Mouse (Mus musculus) testis, adult 2 months (tissue): ENCODE measurements at regions not wholly inside any gene's neighbourhood (a gene's known extent, or its start where the extent isn't known, plus 50 kb on each side); places are given as distances from the start of the nearest gene placed in this dataset.

ENCODE experiments used
- H3K27ac ChIP-seq: fragments of 200-500 bp; 2 replicates; pipeline ENCODE4 v1.5.1; 2012; ENCODE audit warnings: low read depth, low read length; ENCODE audit not compliant: control insufficient read depth, insufficient read depth
- H3K27me3 ChIP-seq: fragments of 200-500 bp; 2 replicates; pipeline ENCODE4 v1.6.1; 2012; ENCODE audit warnings: mild to moderate bottlenecking, low read length, moderate library complexity; ENCODE audit not compliant: control insufficient read depth, insufficient read depth
- H3K36me3 ChIP-seq: fragments of 200-500 bp; 2 replicates; pipeline ENCODE4 v1.6.1; 2012; ENCODE audit warnings: mild to moderate bottlenecking, low read length; ENCODE audit not compliant: control insufficient read depth, insufficient read depth
- H3K4me1 ChIP-seq: fragments of 200-500 bp; 2 replicates; pipeline ENCODE4 v1.6.1; 2012; ENCODE audit warnings: low read length; ENCODE audit not compliant: control insufficient read depth, insufficient read depth
- H3K4me3 ChIP-seq: fragments of 200-500 bp; 2 replicates; pipeline ENCODE4 v1.5.1; 2012; ENCODE audit warnings: low read depth, mild to moderate bottlenecking, low read length, moderate library complexity, mixed read lengths; ENCODE audit not compliant: control insufficient read depth
- CTCF ChIP-seq: fragments of 200-500 bp; IDR thresholded peaks from 2 replicates; pipeline ENCODE4 v1.5.1; 2012; ENCODE audit warnings: low read depth, mild to moderate bottlenecking, inconsistent platforms, low read length, moderate library complexity; ENCODE audit not compliant: control insufficient read depth, insufficient read depth, insufficient replicate concordance
- POLR2A ChIP-seq: fragments of 200-500 bp; IDR thresholded peaks from 2 replicates; pipeline ENCODE4 v1.6.1; 2012; ENCODE audit warnings: low read depth, mild to moderate bottlenecking, inconsistent platforms, low read length, moderate library complexity; ENCODE audit not compliant: control insufficient read depth

- H3K4me1 ChIP-seq, result peaks cover 5% of the 10 kb centered on the region
- TF ChIP-seq POLR2A (no peak), CTCF (no peak)
- no peak overlapping the region for H3K27ac ChIP-seq
- no peaks in the 10 kb centered on the region for H3K36me3 ChIP-seq
- H3K4me3 ChIP-seq, result no peak overlapping the region
- H3K27me3 ChIP-seq, result no peaks in the 10 kb centered on the region
Observed at GRCm38 (mm10) chr9:30141186-30141585, 178.2 kb upstream of the Ntm start.

GRCm38 (mm10) chr9:30142806-30143458, 180.0 kb upstream of the Ntm start:
- Histone ChIP-seq H3K4me1 (no peaks in the 10 kb centered on the region; the same call in 1 of the 2 replicates), H3K36me3 (no peaks in the 10 kb centered on the region), H3K4me3 (no peak overlapping the region), H3K27me3 (no peaks in the 10 kb centered on the region), H3K27ac (no peak overlapping the region)
- no peak for TF ChIP-seq CTCF
- TF ChIP-seq POLR2A, result no peak

DNA sequence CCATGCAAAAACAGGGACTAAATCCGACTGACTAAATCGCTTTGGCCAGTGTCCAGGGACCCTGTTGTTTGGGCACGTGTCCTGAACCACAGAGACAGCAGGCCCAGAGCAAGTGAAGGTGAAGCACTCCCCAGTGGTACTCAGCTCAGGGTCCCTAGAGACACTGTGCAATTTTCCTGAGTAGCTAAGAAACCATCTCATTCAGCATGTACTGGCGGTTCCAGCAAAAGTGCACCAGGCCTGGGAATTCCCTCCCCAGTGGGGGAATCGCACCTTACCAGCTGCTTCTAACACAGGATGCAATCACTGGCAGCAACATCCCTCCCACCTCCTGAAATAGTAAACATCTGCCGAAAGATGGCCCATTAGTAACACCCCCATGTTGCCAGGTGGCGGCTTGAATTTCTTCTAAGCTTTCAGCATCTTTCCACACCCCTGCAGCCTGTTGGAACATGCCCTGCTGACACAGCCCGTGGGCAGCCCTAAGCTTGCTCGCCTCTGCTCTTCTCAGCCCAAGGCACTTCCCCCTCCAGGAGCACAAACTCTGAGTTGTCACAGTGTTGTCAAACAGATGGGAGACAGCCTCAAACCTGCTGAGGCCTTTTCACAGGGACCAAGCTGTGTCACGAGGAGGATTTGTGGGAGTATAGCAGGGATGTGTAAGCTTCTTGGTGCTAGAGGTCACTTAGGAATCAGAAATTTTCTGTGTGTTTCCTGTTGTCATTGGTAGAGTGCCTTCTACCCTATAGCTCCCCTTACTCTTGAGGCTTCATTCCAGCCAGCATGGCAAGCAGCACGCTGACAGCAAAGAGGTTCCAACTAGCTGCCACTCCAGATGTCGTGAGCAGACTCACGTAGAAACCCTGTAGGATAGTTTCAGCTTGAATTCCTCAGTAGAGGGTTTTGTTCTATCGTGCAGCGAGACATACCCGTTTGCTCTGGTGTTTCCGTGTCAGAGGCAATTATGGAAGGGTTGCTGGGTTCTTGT, 186.8 kb upstream of the Ntm start:
- Histone ChIP-seq H3K4me1 (no peaks in the 10 kb centered on the region), H3K4me3 (no peak overlapping the region), H3K27me3 (no peaks in the 10 kb centered on the region), H3K27ac (no peak overlapping the region), H3K36me3 (no peaks in the 10 kb centered on the region)
- TF ChIP-seq POLR2A (no peak), CTCF (no peak)

GRCm38 (mm10) chr9:30151173-30151572, 188.2 kb upstream of the Ntm start:
- H3K27ac ChIP-seq, result no peak overlapping the region
- H3K4me3 ChIP-seq, result no peak overlapping the region
- TF ChIP-seq CTCF (no peak), POLR2A (no peak)
- no peaks in the 10 kb centered on the region for H3K36me3 ChIP-seq
- no peaks in the 10 kb centered on the region for H3K27me3 ChIP-seq
- no peaks in the 10 kb centered on the region for H3K4me1 ChIP-seq

DNA sequence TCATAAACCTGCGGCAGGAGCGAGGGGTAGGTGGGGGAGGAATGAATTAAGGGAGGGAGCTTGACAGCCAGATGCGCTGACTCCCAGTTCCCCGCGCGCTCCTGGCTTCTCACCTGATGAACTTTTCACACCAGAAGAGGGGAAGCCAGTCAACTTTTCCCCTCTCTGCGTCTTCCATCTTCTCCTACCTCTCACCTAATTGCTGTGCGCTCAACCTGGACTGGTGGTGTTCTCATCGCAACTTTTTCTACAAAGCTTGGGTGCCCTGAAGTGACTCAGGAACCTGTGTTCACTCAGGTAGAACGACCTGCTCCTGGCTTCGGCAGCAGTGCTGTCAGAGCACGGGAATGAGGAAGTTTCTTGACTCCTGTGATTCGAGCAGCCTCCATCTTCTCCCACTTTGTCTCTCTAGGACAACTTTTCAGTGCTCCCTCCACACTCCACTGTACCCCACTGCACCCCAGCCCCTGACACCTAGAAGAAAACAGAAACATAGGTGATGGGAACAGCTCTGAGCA, 203.4 kb upstream of the Ntm start:
- Histone ChIP-seq H3K27me3 (no peaks in the 10 kb centered on the region), H3K4me3 (no peak overlapping the region), H3K4me1 (no peaks in the 10 kb centered on the region), H3K36me3 (no peaks in the 10 kb centered on the region), H3K27ac (no peak overlapping the region)
- TF ChIP-seq POLR2A (no peak), CTCF (no peak)

GRCm38 (mm10) chr9:30167223-30167622, 204.3 kb upstream of the Ntm start:
- TF ChIP-seq CTCF (no peak), POLR2A (no peak)
- Histone ChIP-seq H3K4me3 (no peak overlapping the region), H3K4me1 (no peaks in the 10 kb centered on the region), H3K27ac (no peak overlapping the region), H3K27me3 (no peaks in the 10 kb centered on the region), H3K36me3 (no peaks in the 10 kb centered on the region)

GRCm38 (mm10) chr9:30174646-30175045, 211.7 kb upstream of the Ntm start:
- Histone ChIP-seq H3K4me1 (no peaks in the 10 kb centered on the region), H3K4me3 (no peak overlapping the region), H3K27ac (no peak overlapping the region), H3K27me3 (no peaks in the 10 kb centered on the region), H3K36me3 (no peaks in the 10 kb centered on the region)
- TF ChIP-seq CTCF (no peak), POLR2A (no peak)
